Mouse (Mus musculus): Measurements from ENCODE around the gene Adora2b. TPM values are rescaled to one million over a fixed set of nuclear protein-coding genes. Genes with fewer than 3 reads are reported as not detected.

The Adora2b gene
- 4.6 and 10.6 TPM in 2 replicates for polyA plus RNA-seq (2012; ENCODE audit: insufficient read depth, low replicate concordance)

DNA sequence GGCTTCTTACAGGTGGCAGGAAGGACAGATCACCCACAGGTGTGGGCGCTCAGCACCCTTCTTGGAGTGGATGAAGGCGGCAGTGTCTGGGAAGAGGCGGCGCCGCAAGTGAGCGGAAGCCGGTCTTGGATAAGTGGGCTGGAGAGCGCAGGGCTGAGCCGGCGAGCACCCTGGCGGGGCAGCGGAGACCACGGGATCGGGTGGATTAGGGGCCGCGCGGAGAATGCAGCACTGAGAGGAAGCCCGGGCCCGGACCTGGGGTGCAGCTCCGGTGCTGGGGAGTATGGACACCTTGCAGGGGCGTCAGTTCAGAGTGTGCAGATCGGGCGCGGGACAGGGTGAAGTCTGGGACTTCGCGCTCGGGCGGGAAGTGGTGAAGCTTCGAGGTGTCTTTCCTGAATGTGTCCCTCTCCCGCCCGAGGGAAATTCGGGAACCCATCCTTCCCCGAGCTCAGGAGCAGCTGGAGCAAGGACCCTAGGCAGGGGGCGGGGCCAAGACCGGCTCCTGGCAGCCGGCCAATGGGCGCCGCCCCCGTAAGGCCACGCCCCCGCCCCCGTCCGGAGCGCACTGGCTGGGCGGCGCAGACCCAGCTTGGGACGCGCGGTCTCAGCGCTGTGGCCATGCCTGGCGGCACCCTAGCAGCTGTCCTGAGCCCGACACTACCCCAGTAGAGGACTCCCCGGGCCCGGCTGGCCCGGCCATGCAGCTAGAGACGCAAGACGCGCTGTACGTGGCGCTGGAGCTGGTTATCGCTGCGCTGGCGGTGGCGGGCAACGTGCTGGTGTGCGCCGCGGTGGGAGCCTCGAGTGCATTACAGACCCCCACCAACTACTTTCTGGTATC lies at the start of gene Adora2b:
Adora2b (plus strand) TSS at position 584 of the 844 bp plus-strand sequence.
- H3K9me3 ChIP-seq = peaks cover 13% of the 10 kb centered on the region
- peaks cover 42% of the 10 kb centered on the region for H3K36me3 ChIP-seq (replicated peaks; ENCODE audit: low read length)
- peaks cover 74% of the 10 kb centered on the region for H3K4me1 ChIP-seq
- TF ChIP-seq GATA1 (IDR thresholded peaks at IDR 0.05; ENCODE audit: borderline replicate concordance, low read length) = no peak
- TF ChIP-seq FLI1 (IDR thresholded peaks at IDR 0.05; ENCODE audit: low read length) = no peak
- no peaks in the 10 kb centered on the region for H3K27me3 ChIP-seq (replicated peaks)
- H3K4me3 ChIP-seq (replicated peaks) = peak within 1 kb of the TSS; percentile 99

DNA sequence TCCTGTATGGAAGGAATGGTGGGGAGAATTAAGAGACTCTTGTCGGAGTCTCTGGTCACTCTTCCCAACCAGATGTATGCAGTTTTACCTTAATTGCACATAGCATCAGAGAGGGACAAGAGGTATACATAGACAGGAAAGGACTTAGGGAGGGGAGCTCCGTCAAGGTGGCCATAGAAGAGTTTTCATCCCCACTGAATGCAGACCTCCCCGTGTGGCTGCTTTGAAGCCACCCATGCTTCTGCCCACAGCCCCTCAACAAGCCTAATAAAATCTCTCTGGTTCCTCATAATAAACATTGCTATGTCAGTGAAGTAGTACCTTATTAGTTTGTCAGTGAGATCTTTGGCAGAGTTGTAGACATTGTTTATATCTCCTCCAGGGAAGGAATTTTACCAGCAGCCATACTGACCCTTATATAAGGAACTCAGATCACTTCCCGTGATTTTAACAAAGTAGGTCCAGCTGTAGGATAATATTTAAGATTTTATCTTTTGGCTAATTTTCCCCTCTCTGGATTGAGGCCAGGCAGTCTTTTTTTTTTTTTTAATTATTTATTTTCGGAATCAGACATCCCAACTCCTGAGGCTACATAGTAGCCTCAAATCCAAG lies 47.8 kb upstream of the Adora2b start:
- no peak for TF ChIP-seq FLI1 (IDR thresholded peaks at IDR 0.05; ENCODE audit: low read length)
- TF ChIP-seq GATA1 (IDR thresholded peaks at IDR 0.05; ENCODE audit: borderline replicate concordance, low read length) = no peak
- no peak overlapping the region for H3K4me3 ChIP-seq (replicated peaks)
- H3K9me3 ChIP-seq = no peaks in the 10 kb centered on the region
- peaks cover 39% of the 10 kb centered on the region for H3K4me1 ChIP-seq
- H3K36me3 ChIP-seq (replicated peaks; ENCODE audit: low read length) = peaks cover 65% of the 10 kb centered on the region
- no peaks in the 10 kb centered on the region for H3K27me3 ChIP-seq (replicated peaks)

DNA sequence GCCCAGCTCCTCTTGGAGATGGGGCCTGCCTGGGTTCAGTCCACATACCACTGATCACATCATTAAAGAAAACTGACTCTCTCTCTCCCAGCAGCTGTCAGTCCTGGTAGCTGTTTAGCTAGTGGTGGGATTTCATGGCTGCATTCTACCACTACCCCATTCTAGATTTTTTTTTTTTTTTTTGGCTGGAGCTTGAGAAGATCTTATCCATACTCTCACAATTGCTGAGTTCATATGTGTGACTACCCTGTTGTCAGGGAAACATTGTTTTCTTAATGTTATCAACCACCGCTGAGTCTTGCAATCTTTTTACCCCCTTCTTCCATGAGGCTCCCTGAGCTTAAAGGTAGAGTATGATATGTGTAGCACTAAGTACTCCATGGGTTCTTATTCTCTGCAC lies 46.1 kb upstream of the Adora2b start:
- TF ChIP-seq GATA1 (IDR thresholded peaks at IDR 0.05; ENCODE audit: borderline replicate concordance, low read length) (no peak), FLI1 (IDR thresholded peaks at IDR 0.05; ENCODE audit: low read length) (no peak)
- no peaks in the 10 kb centered on the region for H3K9me3 ChIP-seq

DNA sequence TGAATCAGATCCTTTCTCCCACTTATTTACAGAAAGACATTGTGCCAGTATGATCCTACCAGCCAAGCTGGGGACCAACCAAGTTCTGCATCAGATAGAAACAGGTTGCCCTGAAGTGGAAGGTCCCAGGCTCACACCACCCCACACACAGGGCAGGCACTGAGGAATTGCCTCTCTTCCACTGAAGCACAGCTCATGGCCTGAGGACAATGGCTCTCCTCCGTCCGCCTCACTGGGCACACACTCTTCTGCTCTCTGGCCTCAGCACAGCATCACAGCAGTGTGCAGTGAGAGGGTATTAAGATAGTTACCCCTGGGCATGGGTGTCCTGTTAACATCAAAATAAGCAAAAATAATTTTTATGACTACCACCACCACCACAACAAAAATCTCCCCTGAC lies 39.7 kb upstream of the Adora2b start:
- Histone ChIP-seq H3K36me3 (replicated peaks; ENCODE audit: low read length) (peaks cover 97% of the 10 kb centered on the region), H3K4me3 (replicated peaks) (peak overlapping the region; percentile 31)
- TF ChIP-seq FLI1 (IDR thresholded peaks at IDR 0.05; ENCODE audit: low read length) = no peak
- no peak for TF ChIP-seq GATA1 (IDR thresholded peaks at IDR 0.05; ENCODE audit: borderline replicate concordance, low read length)

More for the DNA sequence above, 46.1 kb upstream of the Adora2b start:
- H3K4me3 ChIP-seq (replicated peaks) = no peak overlapping the region
- H3K27me3 ChIP-seq (replicated peaks) = no peaks in the 10 kb centered on the region
- peaks cover 66% of the 10 kb centered on the region for H3K36me3 ChIP-seq (replicated peaks; ENCODE audit: low read length)
- H3K4me1 ChIP-seq = peaks cover 49% of the 10 kb centered on the region

DNA sequence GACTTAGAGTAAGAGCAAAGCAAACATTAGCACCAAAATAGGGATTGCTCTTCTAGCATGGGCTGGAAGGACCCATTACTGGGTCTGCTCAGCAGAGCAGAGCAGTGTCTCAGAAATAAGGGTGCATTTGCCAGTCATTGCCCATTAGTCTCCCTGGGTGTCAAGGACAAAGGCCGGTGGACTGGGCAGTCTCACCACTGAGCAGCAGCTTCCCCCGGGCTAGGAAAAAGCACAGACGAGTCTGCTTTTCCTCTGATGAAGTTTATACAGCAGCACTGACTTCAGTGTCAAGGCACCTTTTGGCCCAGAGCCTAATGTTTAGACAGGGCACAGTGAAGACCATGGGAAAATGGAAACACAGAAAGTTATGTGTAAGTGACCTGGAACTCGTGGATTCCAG lies 38.9 kb upstream of the Adora2b start:
- Histone ChIP-seq H3K9me3 (no peaks in the 10 kb centered on the region), H3K27me3 (replicated peaks) (no peaks in the 10 kb centered on the region), H3K4me1 (peaks cover 45% of the 10 kb centered on the region), H3K36me3 (replicated peaks; ENCODE audit: low read length) (peaks cover 96% of the 10 kb centered on the region), H3K4me3 (replicated peaks) (no peak overlapping the region)
- TF ChIP-seq FLI1 (IDR thresholded peaks at IDR 0.05; ENCODE audit: low read length) (no peak), GATA1 (IDR thresholded peaks at IDR 0.05; ENCODE audit: borderline replicate concordance, low read length) (no peak)

More for the DNA sequence above, 39.7 kb upstream of the Adora2b start:
- no peaks in the 10 kb centered on the region for H3K9me3 ChIP-seq
- H3K4me1 ChIP-seq = peaks cover 53% of the 10 kb centered on the region
- no peaks in the 10 kb centered on the region for H3K27me3 ChIP-seq (replicated peaks)

DNA sequence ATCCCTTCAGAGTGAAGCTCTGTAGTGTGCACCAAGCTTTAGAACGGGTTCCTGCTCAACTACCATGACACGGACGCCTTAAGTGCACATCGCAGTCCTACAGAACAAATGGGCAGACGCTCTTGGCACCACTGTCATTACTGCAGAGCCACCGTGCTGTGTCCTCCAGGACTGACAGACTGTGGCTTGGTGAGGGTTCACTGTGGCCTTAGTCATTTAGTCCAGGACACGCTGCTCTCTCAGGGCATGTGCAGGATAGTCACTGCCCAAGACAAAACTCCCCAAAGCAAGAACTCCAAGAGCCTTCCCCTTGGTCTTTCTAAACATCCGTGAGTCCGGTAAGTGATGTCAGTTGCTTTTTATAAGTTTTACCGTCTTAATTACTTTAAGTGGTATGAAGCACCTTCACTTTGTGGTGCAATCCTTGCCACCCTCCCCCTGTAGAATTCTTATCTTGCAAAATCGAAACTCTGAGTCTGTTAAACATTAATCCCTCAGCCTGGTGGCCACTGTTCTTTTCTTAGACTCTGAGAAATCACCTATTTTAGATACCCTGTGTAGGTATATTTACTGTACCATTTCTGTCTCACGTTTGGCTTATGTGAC lies 35.3 kb upstream of the Adora2b start:
- no peaks in the 10 kb centered on the region for H3K9me3 ChIP-seq
- no peaks in the 10 kb centered on the region for H3K27me3 ChIP-seq (replicated peaks)
- H3K36me3 ChIP-seq (replicated peaks; ENCODE audit: low read length) = peaks cover 64% of the 10 kb centered on the region
- peaks cover 34% of the 10 kb centered on the region for H3K4me1 ChIP-seq
- peak overlapping the region; percentile 8 for H3K4me3 ChIP-seq (replicated peaks)
- no peak for TF ChIP-seq FLI1 (IDR thresholded peaks at IDR 0.05; ENCODE audit: low read length)
- no peak for TF ChIP-seq GATA1 (IDR thresholded peaks at IDR 0.05; ENCODE audit: borderline replicate concordance, low read length)

DNA sequence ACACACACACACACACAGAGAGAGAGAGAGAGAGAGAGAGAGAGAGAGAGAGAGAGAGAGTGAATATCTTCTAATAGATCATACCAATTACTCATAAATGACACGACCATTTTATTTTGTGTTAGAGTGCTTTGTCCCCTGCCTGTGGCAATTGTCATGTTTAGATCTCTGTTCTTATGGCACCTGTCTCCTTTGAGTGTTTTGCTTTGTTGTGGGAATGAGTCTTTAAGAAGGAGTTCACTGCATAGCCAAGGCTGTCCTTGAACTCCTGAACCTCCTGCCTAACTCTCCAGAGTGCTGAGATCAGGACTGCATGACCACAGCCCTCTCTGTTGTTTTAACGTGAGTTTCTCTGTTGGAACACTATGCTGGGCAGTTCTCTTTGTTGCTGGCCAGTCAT lies 33.7 kb upstream of the Adora2b start:
- no peaks in the 10 kb centered on the region for H3K27me3 ChIP-seq (replicated peaks)
- H3K36me3 ChIP-seq (replicated peaks; ENCODE audit: low read length) = peaks cover 64% of the 10 kb centered on the region
- no peak overlapping the region for H3K4me3 ChIP-seq (replicated peaks)
- no peaks in the 10 kb centered on the region for H3K9me3 ChIP-seq
- H3K4me1 ChIP-seq = peaks cover 41% of the 10 kb centered on the region
- TF ChIP-seq FLI1 (IDR thresholded peaks at IDR 0.05; ENCODE audit: low read length) (no peak), GATA1 (IDR thresholded peaks at IDR 0.05; ENCODE audit: borderline replicate concordance, low read length) (no peak)

DNA sequence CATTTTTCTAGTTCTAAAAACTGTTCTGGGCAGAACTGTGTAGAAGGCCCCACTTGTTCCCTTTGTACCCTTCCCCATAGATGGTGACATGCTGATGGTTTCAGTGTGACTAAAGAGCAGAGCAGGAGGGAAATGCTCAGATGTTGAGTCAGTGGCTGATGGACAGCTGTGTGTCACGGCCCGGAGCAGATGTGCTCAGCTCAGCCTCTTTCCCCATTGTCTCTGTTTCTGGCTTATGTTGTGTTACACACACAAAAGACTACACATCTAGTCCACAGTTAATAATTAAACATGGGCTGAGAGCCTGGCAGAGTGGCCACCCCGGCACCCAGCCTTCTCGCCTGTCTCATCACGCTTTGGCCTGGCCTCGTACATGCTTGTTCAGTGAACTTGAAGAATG lies 31.0 kb upstream of the Adora2b start:
- no peak for TF ChIP-seq FLI1 (IDR thresholded peaks at IDR 0.05; ENCODE audit: low read length)
- Histone ChIP-seq H3K4me1 (peaks cover 59% of the 10 kb centered on the region), H3K36me3 (replicated peaks; ENCODE audit: low read length) (peaks cover 62% of the 10 kb centered on the region), H3K4me3 (replicated peaks) (peak overlapping the region; percentile 68), H3K27me3 (replicated peaks) (no peaks in the 10 kb centered on the region), H3K9me3 (no peaks in the 10 kb centered on the region)

DNA sequence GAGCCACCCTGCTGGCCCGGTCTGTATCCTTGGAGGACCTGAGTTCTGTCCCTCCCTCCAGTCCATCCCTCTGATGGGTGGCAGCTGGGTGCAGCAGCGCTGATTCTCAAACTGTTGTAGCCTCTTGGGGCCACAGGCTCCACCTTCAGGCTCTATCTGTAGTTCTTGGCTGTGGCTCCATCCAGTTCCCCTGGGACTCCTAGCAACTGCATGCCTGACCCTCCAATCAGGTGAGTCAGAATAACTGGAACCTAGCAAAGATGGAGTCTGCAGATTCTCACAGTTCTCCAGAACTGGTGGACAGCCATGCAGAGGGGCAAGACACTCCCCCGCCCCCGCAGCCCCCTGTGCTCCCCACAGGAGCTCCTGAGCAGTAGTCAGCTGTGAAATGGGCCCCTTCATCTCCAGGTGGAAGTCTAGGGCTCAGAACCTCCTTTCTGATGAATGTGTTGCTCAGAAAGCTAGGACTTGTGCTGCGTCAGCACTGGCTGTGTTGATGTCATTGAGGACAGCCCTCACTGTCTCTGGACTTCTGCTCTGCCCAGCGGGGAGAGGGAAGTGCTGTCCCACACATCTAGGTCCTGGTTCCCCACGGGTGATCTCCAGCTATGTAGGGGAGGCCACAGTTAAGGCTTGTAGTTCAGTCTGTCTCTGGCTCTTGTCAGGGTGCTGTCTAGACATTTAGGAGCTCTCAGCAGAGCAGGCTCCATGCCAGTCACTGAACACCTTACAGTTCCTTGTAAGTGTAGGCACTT lies 27.9 kb upstream of the Adora2b start:
- Histone ChIP-seq H3K27me3 (replicated peaks) (no peaks in the 10 kb centered on the region), H3K36me3 (replicated peaks; ENCODE audit: low read length) (peaks cover 61% of the 10 kb centered on the region), H3K9me3 (no peaks in the 10 kb centered on the region), H3K4me1 (peaks cover 86% of the 10 kb centered on the region), H3K4me3 (replicated peaks) (peak overlapping the region; percentile 5)
- TF ChIP-seq FLI1 (IDR thresholded peaks at IDR 0.05; ENCODE audit: low read length) (no peak), GATA1 (IDR thresholded peaks at IDR 0.05; ENCODE audit: borderline replicate concordance, low read length) (no peak)

Data from megakaryocyte, embryonic 14.5 days (primary cell).